Mouse (Mus musculus) Patski (cell line): ENCODE results near the gene Zfp78. TPM values are rescaled to one million over a fixed set of nuclear protein-coding genes. Genes with fewer than 3 reads are reported as not detected.
A peak's percentile ranks its signal among the peaks of the same experiment; 100 is the strongest.

Experiments
- ATAC-seq: fragments of 100-300 bp; one replicate; pipeline ENCODE4 v1.8.0; 2021
- CTCF ChIA-PET: fragments of 350-600 bp; sonication (Branson Sonifier 250); formaldehyde crosslinking; loops from one replicate; lab custom pipeline; 2022; ENCODE audit warnings: inconsistent platforms; lab: Charles Lee
- POLR2A ChIA-PET: fragments of 350-600 bp; sonication (Branson Sonifier 250); formaldehyde crosslinking; loops from one replicate; lab custom pipeline; 2022; ENCODE audit warnings: antibody characterized with exemption, inconsistent platforms; lab: Charles Lee
- DNase-seq: peaks from one replicate; pipeline ENCODE4 v3.0.0-alpha.2; 2011; ENCODE audit warnings: low read depth, low spot score
- H3K27me3 ChIP-seq: fragments of 371-371 bp; one replicate; pipeline ENCODE4 v1.5.1; 2021
- CTCF ChIP-seq: fragments of 100-300 bp; IDR thresholded peaks from one replicate; pipeline ENCODE4 v1.5.1; 2021
- in situ Hi-C: fragments of 300-500 bp; cut with MboI; formaldehyde crosslinking; loops from 3 replicates; pipeline ENCODE4 v1.11.1; 2018; ENCODE audit warnings: low pct_unique_long_range_greater_than_20kb, mixed read lengths
- polyA plus RNA-seq: library from polyadenylated mRNA; unstranded; gene quantifications from one replicate; pipeline ENCODE4 v1.2.3, GENCODE M21; 2021

Gene Zfp78
- polyA plus RNA-seq: 3.4 TPM

DNA sequence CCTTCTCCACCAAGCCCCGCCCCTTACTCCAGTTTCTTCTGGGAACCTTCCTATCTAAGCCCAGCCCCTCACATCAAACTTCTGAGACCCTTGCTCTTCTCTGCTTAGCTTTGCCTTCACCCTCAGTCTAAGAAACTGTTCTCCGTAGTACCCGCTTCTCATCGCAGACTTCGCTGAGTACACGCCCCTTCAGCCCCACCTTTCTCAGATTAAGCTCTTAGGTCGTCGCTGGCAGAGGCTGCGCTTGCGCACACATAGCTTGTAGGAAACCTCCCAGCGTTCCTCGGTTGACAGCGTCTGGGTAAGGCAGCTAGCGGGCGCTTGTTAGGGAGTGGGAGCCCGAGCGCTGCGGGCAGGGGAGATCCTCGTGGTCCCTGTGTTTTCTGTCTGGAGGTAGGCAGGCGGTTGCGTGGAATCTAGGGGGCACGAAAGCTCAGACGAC lies at the start of gene Zfp78:
TSS of gene Zfp78 (plus strand) at position 234 of the 442 bp plus-strand sequence.
- H3K27me3 ChIP-seq: no peaks in the 10 kb centered on the region
- no peak for TF ChIP-seq CTCF
- in situ Hi-C loops: loop anchor here (5.0 kb wide), 2 partner anchors 364 to 554 kb away; no protein-coding TSS in a partner anchor
- POLR2A ChIA-PET: no interaction called here
- DNase-seq (peak; percentile 78), ATAC-seq (peak; percentile 78)
- CTCF ChIA-PET: interaction anchor here (0.9 to 1.8 kb wide), 3 partner anchors 11 to 72 kb away, joined by 3 to 4 read pairs (median 4); no protein-coding TSS in a partner anchor

DNA sequence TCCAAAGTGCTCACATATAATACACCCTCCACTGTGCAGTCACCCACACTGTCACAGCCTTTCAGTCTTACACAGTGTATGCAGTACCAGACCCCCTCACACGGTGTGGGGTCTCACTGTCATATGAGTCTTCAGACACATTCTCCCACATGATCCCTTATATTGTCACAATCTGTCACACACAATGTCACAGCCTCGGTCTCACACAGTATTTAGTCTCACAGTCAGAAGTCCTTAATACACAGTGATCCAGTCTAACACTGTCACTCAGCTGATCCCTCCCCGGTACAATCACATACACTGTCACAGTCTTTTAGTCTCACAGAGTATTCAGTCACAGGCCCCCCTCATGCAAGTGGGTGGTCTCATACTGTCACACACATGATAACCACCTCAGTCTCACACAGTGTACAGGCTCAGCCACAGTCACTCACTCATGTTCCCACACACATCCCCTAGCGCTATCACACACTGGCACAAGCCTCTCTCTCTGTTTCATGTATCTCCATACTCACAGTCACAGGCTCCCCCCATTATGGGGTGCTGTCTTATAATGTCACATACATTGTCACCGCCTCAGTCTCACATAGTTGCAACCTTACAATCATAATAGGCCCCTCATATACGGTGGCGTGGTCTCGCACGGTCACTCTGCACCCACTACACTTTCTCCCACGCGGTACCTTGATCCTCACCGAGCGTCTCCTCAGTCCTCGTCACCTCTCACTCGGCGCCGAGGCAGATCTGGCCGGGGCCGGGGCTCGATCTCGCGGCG lies 32.4 kb upstream of the Zfp78 start:
- CTCF ChIA-PET: no interaction called here
- DNase-seq (no peak), ATAC-seq (no peak)
- POLR2A ChIA-PET: no interaction called here
- H3K27me3 ChIP-seq: peaks cover 11% of the 10 kb centered on the region
- TF ChIP-seq CTCF: no peak
- in situ Hi-C loops: no loop called here

DNA sequence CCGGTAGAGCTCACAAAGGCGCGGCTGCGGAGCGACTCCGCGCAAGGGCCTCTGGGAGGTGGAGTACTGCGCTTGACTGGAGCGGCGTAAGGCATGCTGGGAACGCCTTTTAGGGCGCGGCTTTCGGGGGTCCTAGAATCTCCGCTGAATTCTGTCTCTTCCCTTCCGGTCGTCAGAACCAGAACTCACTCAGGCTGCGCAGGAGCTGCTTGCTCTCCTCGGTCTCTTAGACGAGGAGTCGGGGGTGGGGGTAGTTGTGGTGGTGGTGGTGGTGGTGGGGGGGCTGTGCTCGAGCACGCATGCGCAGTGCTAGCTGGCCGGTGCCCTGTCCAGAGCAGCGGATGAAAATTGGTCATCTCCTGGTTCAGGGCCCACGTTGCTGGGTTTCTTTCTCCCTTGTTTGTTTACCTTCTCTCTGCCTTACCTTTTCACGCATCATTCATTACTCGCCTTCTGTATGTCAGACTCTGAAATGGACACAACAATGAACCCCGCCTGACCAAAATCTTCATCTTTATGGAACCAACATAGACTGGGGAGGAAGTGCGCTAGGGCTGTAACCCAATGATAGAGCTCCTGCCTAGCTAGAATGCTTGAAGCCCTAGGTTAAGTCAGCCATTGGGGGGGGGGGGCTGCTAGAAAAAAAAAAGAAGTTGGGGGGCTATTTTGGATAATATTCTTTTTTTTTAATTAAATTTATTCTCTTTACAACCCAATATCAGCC lies 31.7 kb upstream of the Zfp78 start, which contains the start of gene Zfp583:
TSS of gene Zfp583 (minus strand) at position 53 of the 724 bp plus-strand sequence.
- no peak for ATAC-seq
- in situ Hi-C loops: no loop called here
- ChIA-PET POLR2A (no interaction called here), CTCF (no interaction called here)
- peaks cover 14% of the 10 kb centered on the region for H3K27me3 ChIP-seq
- no peak for TF ChIP-seq CTCF
- DNase-seq: no peak

DNA sequence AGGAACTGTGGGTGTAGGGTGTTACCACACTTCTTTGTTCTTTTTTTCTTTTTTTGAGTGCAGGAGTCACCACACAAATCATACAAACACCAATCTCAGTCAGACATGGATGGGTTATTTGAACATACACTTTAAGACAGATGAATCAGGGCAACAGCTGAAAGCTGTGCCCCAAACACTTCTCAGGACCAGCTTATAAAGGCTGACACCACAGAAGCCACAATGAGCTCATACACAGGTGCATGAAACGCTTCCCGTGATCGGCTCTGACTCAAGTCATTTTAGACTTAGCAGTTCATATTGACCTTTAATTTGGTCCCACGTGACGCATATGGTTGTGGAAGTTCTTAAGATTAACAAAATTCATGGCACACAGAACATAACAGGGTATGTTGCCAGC lies 23.2 kb upstream of the Zfp78 start:
- TF ChIP-seq CTCF: no peak
- DNase-seq (no peak), ATAC-seq (no peak)
- ChIA-PET POLR2A (no interaction called here), CTCF (no interaction called here)
- in situ Hi-C loops: no loop called here
- peaks cover 37% of the 10 kb centered on the region for H3K27me3 ChIP-seq

DNA sequence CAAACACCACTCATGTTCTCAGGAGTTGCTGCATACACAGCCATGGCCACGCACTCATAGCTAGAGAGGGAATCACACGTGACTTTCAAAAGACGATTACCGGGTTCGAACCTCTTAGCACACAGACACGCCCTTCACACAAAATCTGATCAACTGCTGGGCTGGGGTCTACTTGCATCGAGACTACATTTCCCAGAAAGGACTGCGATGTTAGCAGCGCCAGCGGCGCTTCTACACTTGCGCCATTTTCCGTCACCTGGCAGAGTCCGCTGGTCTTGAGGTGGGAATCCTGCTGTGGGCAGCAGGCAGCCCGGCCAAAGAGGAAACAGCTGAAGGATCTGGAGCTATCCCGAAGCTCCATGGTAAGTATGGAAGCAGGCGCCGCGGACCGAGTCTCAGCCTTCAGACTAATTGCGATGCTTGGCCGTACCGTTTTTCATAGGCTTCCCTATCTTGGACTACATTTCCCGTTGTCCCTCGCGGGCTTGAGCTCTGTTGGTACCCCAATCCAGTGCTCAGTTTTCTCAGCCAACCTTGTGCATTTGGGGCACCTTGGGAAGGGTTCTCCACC lies 19.5 kb upstream of the Zfp78 start, which contains the start of gene Gm3854:
TSS of gene Gm3854 (plus strand) at position 259 of the 571 bp plus-strand sequence.
- peak; percentile 93 for ATAC-seq
- peaks cover 26% of the 10 kb centered on the region for H3K27me3 ChIP-seq
- DNase-seq: no peak
- no peak for TF ChIP-seq CTCF
- in situ Hi-C loops: no loop called here
- CTCF ChIA-PET: interaction anchor here (1.8 kb wide), 1 partner anchor 16 kb away, joined by 8 read pairs; no protein-coding TSS in a partner anchor
- POLR2A ChIA-PET: interaction anchor here (0.6 to 0.7 kb wide), 2 partner anchors 33 to 96 kb away, joined by 3 to 5 read pairs; no protein-coding TSS in a partner anchor

DNA sequence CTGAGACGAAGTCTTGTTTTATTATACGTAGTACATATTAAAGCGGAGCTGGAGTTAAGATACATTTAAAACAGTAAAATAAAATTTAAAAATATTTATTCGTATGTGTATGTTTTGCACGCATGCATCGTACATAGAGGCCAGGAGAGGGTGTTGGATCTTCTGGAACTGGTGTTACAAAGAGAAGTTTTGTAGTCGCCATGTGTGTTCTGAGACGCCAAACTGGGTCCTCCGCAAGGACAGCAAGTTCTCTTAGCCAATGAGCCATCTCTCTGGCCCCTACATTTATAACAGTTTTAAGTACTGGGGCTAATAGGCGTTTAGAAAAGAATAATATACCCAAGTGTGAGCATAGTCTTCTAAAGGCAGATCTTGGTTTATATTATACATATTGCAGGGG lies 19.0 kb upstream of the Zfp78 start:
- H3K27me3 ChIP-seq: peaks cover 26% of the 10 kb centered on the region
- no peak for TF ChIP-seq CTCF
- ChIA-PET POLR2A (no interaction called here), CTCF (interaction anchor here (1.8 kb wide), 1 partner anchor 16 kb away, joined by 8 read pairs; no protein-coding TSS in a partner anchor)
- in situ Hi-C loops: no loop called here
- ATAC-seq: no peak
- DNase-seq: no peak

DNA sequence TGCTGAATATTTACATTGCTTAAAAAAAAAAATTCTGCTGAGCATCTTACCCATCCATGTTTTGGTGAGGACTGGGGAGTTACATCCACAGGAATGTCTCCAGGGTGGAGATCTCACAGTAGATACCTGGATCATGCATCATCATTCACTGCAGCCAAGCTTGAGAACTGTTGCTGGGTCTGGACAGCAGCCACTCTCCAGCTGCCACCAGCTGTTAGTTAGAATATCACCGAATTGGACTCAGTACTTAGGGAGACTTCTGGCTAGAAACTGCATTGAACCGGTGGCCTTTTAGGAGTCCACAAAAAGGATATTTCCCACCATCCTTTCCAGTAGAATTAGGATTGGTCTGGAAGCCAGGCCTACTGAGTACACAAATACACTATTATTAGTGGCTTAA lies 5.0 kb upstream of the Zfp78 start:
- ChIA-PET CTCF (interaction anchor here (1.4 to 3.3 kb wide), 3 partner anchors 11 to 370 kb away, joined by 3 to 17 read pairs (median 3); no protein-coding TSS in a partner anchor), POLR2A (no interaction called here)
- in situ Hi-C loops: loop anchor here (5.0 kb wide), 2 partner anchors 74 to 169 kb away; no protein-coding TSS in a partner anchor
- TF ChIP-seq CTCF: no peak
- no peak for DNase-seq
- peaks cover 9% of the 10 kb centered on the region for H3K27me3 ChIP-seq
- ATAC-seq: no peak

DNA sequence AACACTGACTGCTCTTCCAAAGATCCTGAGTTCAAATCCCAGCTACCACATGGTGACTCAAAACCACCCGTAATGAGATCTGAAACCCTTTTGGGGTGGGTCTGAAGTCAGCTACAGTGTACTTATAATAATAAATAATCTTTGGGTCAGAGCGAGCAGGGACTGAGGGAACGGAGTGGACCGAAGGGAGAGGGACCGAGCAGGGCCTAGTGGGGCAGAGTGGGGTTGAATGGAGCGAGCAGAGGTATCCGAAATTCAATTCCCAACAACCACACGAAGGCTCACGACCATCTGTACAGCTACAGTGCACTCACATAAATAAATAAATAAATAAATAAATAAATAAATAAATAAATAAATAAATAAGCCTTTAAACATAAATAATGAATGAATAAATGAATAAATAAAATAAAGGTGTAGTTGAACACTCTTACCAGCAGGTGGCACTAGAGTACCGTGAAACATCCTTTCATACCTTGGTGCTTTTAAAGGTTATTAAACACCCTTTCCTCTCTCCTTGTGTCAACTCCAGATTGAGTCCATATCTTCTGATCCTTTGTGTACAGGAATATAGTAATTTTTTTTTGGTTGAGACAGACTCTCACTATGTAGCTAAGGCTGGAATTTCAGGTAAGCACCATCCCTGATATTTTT lies 4.0 kb upstream of the Zfp78 start:
- CTCF ChIA-PET: interaction anchor here (0.7 to 3.3 kb wide), 10 partner anchors 12 to 369 kb away, joined by 3 to 17 read pairs (median 3); partner anchors contain the start of gene Gm3854
- POLR2A ChIA-PET: no interaction called here
- DNase-seq (no peak), ATAC-seq (no peak)
- in situ Hi-C loops: loop anchor here (5.0 kb wide), 2 partner anchors 73 to 168 kb away; no protein-coding TSS in a partner anchor
- TF ChIP-seq CTCF: peak; percentile 43
- peaks cover 9% of the 10 kb centered on the region for H3K27me3 ChIP-seq

DNA sequence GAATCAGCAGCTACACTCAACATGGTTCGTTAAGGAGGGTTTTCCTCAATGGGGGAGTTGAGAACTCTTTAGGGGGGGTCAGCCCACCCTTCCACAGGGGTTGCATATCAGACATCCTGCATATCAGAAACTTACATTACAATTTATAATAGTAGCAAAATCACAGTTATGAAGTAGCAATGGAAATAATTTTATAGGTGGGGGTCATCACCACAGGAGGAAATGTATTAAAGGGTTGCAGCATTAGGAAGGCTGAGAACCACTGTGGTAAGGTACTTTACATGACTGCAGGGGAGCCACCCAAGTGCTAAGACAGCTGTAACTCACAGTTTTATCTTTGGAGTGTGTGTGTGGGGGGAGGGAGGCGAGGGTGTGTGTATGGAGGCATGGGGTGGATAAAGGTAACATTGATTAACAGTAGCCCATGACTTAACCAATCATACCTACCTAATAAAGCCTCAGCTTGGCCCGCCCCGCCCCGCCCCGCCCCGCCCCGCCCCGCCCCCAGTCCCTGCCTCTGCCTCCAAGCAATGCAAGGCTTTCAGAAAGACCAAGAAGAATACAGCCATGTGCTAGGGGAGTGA lies 2.5 kb upstream of the Zfp78 start:
- CTCF ChIA-PET: interaction anchor here (1.4 to 3.3 kb wide), 4 partner anchors 17 to 368 kb away, joined by 3 to 17 read pairs (median 6); partner anchors contain the start of gene Gm3854
- no peak for DNase-seq
- TF ChIP-seq CTCF: no peak
- peaks cover 8% of the 10 kb centered on the region for H3K27me3 ChIP-seq
- in situ Hi-C loops: loop anchor here (5.0 kb wide), 2 partner anchors 367 to 557 kb away; no protein-coding TSS in a partner anchor
- ATAC-seq: no peak
- POLR2A ChIA-PET: interaction anchor here (0.7 kb wide), 1 partner anchor 49 kb away, joined by 3 read pairs; the partner anchor contains the start of gene Gm20715
